Mouse (Mus musculus): ENCODE results near the gene Mapk10.
A peak's percentile ranks its signal among the peaks of the same experiment; 100 is the strongest.

Gene Mapk10

GRCm38 (mm10) chr5:103211101-103211848 lies at the start of gene Mapk10:
Gene Mapk10, minus strand, starts transcription at chr5:103211334.
- DNase-seq (ENCODE audit: low read depth, low spot score), result no peak

DNA sequence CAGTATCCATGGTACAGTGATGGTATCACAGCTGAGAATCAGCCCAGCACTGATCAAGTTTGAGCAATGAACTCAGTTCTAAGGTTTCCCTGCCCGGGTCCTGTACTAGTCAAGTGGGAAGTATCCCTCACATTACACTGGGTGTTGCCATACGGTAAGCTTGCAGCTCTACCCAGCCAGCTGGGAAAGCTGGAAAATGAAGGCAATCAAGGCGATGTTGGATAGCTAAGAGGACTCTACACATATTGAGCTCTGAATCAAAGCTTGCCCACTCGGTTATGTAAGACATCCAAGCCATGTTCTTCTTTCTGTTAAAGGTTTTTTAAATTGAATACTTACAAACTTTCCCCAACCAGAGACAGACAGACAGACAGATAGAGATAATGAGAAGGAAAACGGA lies 45.0 kb upstream of the Mapk10 start:
- no peak for DNase-seq (ENCODE audit: low read depth, low spot score)

GRCm38 (mm10) chr5:103242430-103242829 lies 31.3 kb upstream of the Mapk10 start:
- no peak for DNase-seq (ENCODE audit: low read depth, low spot score)

DNA sequence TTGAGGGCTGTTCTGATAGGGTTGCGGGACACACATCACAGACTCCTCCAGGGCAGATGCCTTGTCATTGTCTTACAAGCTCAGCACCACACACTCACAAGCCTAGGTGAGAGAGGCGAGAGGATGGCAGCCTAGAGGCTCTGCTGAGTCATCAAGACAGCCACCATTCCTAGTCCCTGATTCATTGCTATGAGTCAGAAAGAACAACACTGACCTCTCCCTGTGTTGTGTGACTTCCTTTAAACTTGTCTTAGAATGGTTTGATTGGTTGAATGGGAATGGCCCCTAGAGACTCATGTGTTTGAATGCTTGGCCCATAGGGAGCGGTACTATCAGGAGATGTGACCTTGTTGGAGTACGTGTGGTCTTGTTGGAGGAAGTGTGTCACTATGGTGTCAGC lies 20.7 kb upstream of the Mapk10 start:
- DNase-seq (ENCODE audit: low read depth, low spot score), result no peak

- peak; percentile 48 for DNase-seq (ENCODE audit: low read depth, low spot score)
These were observed 19.2 kb upstream of the Mapk10 start for GRCm38 (mm10) chr5:103230334-103230733.

DNA sequence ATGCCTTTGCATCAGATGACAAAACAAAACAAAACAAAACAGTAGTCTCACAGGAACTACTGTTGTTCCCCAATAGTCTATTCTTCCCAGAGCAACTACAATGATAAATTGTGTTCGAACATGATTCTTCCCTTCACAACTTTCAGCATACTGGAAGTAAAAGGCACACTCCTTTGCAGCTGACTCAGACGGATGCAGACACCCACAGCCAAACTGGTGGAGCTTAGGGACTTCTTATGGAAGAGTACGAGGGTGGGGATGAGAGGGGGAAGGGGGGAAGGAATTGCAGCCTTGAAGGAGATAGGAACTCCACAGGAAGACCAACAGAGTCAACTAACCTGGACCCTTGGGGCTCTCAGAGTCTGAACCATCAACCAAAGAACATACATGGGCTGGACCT lies 18.2 kb upstream of the Mapk10 start:
- DNase-seq (ENCODE audit: low read depth, low spot score), result no peak

DNA sequence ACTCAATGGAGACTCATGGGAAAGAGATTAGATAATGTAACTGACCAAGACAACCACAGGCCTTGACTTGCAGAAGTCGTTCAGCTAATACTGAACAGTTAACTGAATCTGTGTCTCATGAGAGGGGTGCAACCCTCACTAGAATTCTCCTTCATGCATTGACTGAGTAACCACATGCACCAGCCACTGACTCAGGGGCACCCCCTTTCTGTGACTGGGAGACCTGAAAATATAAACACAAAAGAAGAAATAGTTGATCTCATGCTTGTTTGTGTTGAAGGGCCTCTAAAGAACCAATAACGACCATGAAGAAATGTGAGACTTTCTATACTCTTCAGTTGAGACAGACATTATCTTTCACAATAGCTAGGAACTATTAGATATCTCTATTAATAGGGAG lies 10.9 kb upstream of the Mapk10 start:
- peak; percentile 7 for DNase-seq (ENCODE audit: low read depth, low spot score)

- no peak for DNase-seq (ENCODE audit: low read depth, low spot score)
These were observed 490 bp downstream of the Mapk10 start for GRCm38 (mm10) chr5:103210644-103211043.

GRCm38 (mm10) chr5:103210018-103210417 lies 1.1 kb downstream of the Mapk10 start:
- no peak for DNase-seq (ENCODE audit: low read depth, low spot score)

DNA sequence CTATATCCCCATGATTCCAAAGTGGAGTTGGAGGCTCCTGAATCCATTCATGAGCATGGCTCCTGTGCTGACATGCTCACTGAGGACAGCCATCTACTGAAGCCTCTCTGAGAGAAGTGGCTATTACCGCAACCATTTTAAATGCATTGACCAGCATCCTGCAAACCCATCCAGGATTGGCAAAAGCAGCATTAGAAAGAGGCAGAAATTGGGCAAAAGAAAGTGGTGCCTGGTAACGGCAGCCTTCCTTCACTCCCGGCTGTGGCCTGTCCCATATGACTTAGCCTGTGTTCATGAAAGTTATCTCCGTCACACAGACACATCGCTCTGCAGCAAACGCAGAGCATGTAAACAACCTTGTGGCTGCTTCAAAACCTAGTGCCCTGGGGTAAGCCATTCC lies 1.6 kb downstream of the Mapk10 start:
- no peak for DNase-seq (ENCODE audit: low read depth, low spot score)

DNA sequence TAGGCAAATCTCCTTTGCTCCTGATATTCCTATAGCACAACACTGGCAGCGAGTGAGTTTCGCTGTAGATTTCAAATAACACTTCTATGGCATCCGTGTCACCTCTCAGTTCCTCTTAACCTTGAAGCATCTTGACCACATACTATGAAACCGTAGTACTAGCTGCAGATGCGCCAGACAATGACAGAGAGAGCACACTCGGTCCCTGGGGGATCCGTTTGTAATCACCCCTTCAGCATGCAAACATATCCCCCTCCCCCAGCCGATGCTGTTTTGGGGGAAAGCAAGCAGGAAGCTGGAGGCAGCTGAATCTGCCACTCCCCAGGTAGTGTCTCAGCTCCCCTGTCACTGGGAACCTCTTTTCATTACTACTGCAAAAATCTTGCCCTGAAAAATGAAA lies 2.3 kb downstream of the Mapk10 start:
- DNase-seq (ENCODE audit: low read depth, low spot score), result peak; percentile 80

DNA sequence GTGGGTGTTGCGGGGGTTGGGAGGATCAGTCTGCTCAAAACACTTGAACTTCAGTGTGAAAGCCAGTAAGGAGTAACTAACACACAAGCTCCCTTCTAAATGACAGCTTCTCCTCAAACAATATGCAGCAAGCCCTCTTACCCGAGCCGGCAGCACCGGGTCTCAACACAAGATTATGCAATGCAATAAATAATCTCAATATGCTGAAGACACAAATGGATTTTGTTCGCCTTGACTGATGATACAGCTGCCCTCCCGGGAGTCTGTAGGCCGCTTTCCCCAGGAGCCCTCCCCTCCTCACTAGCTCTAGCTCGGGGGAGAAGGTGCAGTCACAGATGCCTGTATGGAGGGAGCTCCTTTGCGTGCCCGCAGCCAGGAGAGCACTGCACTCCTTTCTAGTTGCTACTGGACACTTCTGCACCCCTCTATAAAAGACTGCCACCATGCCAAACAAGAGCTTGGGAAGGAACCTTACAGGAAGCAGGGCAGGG lies 3.1 kb downstream of the Mapk10 start:
- no peak for DNase-seq (ENCODE audit: low read depth, low spot score)

GRCm38 (mm10) chr5:103197796-103198325 lies 13.3 kb downstream of the Mapk10 start:
- DNase-seq (ENCODE audit: low read depth, low spot score), result no peak

DNA sequence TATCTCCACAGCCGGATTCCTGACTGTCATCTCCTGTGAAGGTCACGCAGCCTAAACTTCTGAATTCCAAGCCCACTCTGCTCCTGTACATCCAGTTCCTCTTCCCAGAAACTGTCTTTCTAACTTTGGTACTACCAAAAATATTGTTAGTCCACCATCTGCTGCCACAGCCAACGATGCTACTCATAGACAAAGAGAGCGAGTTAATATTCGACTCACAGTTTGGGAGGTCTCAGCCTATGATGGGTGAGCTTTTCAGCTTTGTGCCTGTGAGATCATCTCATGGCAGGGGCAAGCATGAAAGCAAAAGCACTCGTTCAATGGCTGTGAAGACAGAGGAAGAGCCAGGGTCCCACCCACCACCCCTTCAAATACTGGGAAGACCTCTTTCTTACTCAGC lies 16.6 kb downstream of the Mapk10 start:
- no peak for DNase-seq (ENCODE audit: low read depth, low spot score)

DNA sequence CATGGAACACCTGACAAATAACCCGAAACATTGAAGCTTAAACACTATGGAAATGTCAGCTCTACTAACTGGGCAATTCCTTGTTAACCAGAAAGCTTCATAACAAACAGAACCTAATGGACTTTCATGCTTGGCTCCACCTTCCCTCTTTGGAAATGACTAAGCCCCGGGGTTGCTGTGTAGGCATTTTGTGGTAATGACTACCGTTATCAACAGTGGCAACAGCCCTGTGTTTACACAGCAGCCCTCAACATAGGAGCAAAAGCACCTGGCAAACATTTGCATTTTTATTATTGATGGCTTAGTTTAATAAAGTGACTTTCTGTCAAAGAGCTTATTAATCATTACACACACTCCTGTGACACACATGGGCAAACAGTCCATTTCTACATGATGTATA lies 17.4 kb downstream of the Mapk10 start:
- DNase-seq (ENCODE audit: low read depth, low spot score), result no peak

DNA sequence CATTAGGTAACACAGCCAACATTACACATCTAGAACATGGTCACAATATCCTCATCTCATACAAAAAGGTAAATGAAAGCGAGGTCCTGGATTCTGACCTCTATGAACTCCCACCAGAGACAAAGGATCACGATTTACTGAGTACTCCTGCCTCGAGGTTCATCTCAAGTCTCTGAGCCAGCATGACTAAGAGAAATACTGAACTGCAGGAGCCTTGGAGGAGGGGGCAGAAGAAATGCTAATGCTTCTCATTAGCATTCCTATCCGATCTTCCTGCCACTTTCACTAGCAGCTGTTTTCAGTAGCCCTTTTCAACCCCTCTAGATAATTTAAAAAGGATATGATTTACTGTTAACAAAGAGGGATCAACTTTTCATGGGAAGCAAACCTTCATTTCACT lies 19.6 kb downstream of the Mapk10 start:
- no peak for DNase-seq (ENCODE audit: low read depth, low spot score)

- no peak for DNase-seq (ENCODE audit: low read depth, low spot score)
These were observed 26.9 kb downstream of the Mapk10 start for GRCm38 (mm10) chr5:103184256-103184655.

DNA sequence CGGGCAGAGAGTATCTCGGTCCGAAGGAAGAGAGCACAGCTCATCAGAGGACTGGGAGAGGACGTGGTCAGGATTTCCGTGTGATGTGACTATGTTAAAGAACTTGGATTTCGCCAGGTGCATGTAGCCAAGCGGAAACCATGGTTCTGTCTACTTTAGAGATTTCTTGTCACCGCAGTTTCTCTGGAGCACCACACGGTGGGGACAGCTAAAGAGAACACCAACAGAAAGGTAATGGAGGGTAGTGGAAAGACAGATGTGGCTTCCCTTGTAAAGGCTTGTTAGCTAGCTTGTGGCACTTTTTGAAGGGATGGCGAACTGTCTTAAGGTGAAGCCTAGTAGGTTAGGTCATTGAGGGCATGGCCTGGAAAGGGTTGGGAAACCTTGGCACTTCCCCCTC lies 29.5 kb downstream of the Mapk10 start:
- DNase-seq (ENCODE audit: low read depth, low spot score), result no peak

GRCm38 (mm10) chr5:103177010-103177409 lies 34.1 kb downstream of the Mapk10 start:
- no peak for DNase-seq (ENCODE audit: low read depth, low spot score)

GRCm38 (mm10) chr5:103175989-103176388 lies 35.1 kb downstream of the Mapk10 start:
- no peak for DNase-seq (ENCODE audit: low read depth, low spot score)

- DNase-seq (ENCODE audit: low read depth, low spot score), result no peak
These were observed 36.5 kb downstream of the Mapk10 start for GRCm38 (mm10) chr5:103174607-103175006.

- no peak for DNase-seq (ENCODE audit: low read depth, low spot score)
These were observed 39.9 kb downstream of the Mapk10 start for GRCm38 (mm10) chr5:103171207-103171606.

DNA sequence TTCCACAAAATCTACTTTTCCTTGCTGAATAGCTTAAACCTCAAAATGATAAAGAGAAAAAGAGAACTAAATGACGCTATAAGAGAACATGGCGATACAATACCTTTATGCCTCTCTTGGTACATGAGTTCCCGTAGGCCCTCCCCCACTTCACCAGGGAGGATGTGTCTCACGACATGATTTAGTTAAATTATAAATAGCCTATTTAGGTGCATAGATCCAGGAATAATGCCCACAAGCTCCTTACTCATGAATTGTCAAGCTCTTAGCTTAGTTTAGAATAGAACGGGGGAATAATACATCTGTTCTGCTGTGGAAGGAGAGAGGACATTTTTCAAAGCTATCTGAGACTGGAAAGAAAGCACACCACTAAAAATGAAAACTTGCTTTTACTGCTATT lies 43.8 kb downstream of the Mapk10 start:
- no peak for DNase-seq (ENCODE audit: low read depth, low spot score)
